Mouse (Mus musculus) CH12.LX (cell line): ENCODE measurements at regions not wholly inside any gene's neighbourhood (a gene's known extent, or its start where the extent isn't known, plus 50 kb on each side); places are given as distances from the start of the nearest gene placed in this dataset.

Experiments used
- DNase-seq: peaks from one replicate; pipeline ENCODE4 v3.0.0-alpha.2; 2013; ENCODE audit errors: extremely low read depth
- H3K27ac ChIP-seq: 2 replicates; pipeline ENCODE4 v1.5.1; 2012; ENCODE audit warnings: low read depth, mild to moderate bottlenecking, control low read depth, moderate library complexity; ENCODE audit not compliant: insufficient read depth
- H3K27me3 ChIP-seq: replicated peaks from 2 replicates; pipeline ENCODE3; 2012; ENCODE audit warnings: inconsistent platforms
- H3K36me3 ChIP-seq, 2 experiments: replicated peaks in 1 of 2; 2 replicates each; pipeline versions ENCODE3 to v1.6.1; 2012; ENCODE audit warnings: inconsistent platforms in 1 of 2, low read length in 1 of 2, mild to moderate bottlenecking in 1 of 2, mixed read lengths in 1 of 2, moderate library complexity in 1 of 2; ENCODE audit not compliant: control insufficient read depth in 1 of 2, insufficient read depth in 1 of 2
- H3K4me1 ChIP-seq, 2 experiments: 2 replicates each; pipeline ENCODE4 v1.6.1; 2012; ENCODE audit warnings: inconsistent platforms in 1 of 2, moderate library complexity in 1 of 2; ENCODE audit not compliant: insufficient read depth in 2 of 2, control insufficient read depth in 1 of 2
- H3K4me2 ChIP-seq: 2 replicates; pipeline ENCODE4 v1.6.1; 2012; ENCODE audit warnings: low read depth, mild to moderate bottlenecking, control low read depth; ENCODE audit not compliant: poor library complexity, insufficient read depth, severe bottlenecking
- H3K4me3 ChIP-seq, 3 experiments: fragments of 150-350 bp in 1 of 3; sonication (generic) in 1 of 3; replicated peaks in 1 of 3; 2 replicates each; pipeline versions ENCODE3 to v1.5.1; 2011 to 2012; ENCODE audit warnings: low read depth in 2 of 3, low read length in 2 of 3, mild to moderate bottlenecking in 2 of 3, moderate library complexity in 2 of 3, control low read depth in 1 of 3, improper control_type of control experiment in 1 of 3, inconsistent platforms in 1 of 3, mixed read lengths in 1 of 3; ENCODE audit not compliant: poor library complexity in 1 of 3
- H3K79me2 ChIP-seq: replicated peaks from 2 replicates; pipeline ENCODE4 v1.6.1; 2012; ENCODE audit warnings: mild to moderate bottlenecking, moderate library complexity; ENCODE audit not compliant: control insufficient read depth, poor library complexity, insufficient read depth, severe bottlenecking; ENCODE audit errors: extremely low read depth
- H3K9ac ChIP-seq: 2 replicates; pipeline ENCODE4 v1.6.1; 2012; ENCODE audit warnings: low read depth, mild to moderate bottlenecking, control low read depth, moderate library complexity; ENCODE audit not compliant: insufficient read depth
- H3K9me3 ChIP-seq: replicated peaks from 2 replicates; pipeline ENCODE3; 2012; ENCODE audit warnings: low read length, inconsistent platforms, mixed read lengths
- CHD1 ChIP-seq: IDR thresholded peaks from 2 replicates; pipeline ENCODE4 v1.6.1; 2012; ENCODE audit warnings: low read depth, low read length, improper control_type of control experiment, inconsistent platforms
- CHD2 ChIP-seq: IDR thresholded peaks from 2 replicates; pipeline ENCODE4 v1.6.1; 2011; ENCODE audit warnings: low read length, improper control_type of control experiment
- CTCF ChIP-seq, 2 experiments: IDR thresholded peaks in 1 of 2; conservative IDR thresholded peaks in 1 of 2; 2 replicates each; pipeline ENCODE4 v1.5.1; 2011 to 2012; ENCODE audit warnings: low read depth in 2 of 2, low read length in 2 of 2, improper control_type of control experiment in 1 of 2, inconsistent platforms in 1 of 2, mild to moderate bottlenecking in 1 of 2, moderate library complexity in 1 of 2
- ETS1 ChIP-seq: conservative IDR thresholded peaks from 2 replicates; pipeline ENCODE4 v1.6.1; 2012; ENCODE audit warnings: low read depth, mild to moderate bottlenecking, inconsistent platforms, low read length, improper control_type of control experiment, moderate library complexity
- GABPA ChIP-seq: IDR thresholded peaks from 2 replicates; pipeline ENCODE4 v1.6.1; 2012; ENCODE audit warnings: low read depth, low read length, improper control_type of control experiment, inconsistent platforms; ENCODE audit not compliant: insufficient replicate concordance
- IRF4 ChIP-seq: IDR thresholded peaks from 2 replicates; pipeline ENCODE4 v1.6.1; 2014; ENCODE audit warnings: low read depth, mild to moderate bottlenecking, inconsistent platforms, low read length, improper control_type of control experiment
- JUN ChIP-seq: IDR thresholded peaks from 2 replicates; pipeline ENCODE4 v1.6.1; 2011; ENCODE audit warnings: low read depth, mild to moderate bottlenecking, low read length, improper control_type of control experiment, moderate library complexity; ENCODE audit not compliant: insufficient read depth
- KAT2A ChIP-seq: IDR thresholded peaks from 2 replicates; pipeline ENCODE4 v1.6.1; 2012; ENCODE audit warnings: low read length, improper control_type of control experiment, inconsistent platforms; ENCODE audit not compliant: insufficient replicate concordance
- MAFK ChIP-seq: IDR thresholded peaks from 2 replicates; pipeline ENCODE4 v1.6.1; 2011; ENCODE audit warnings: low read length, improper control_type of control experiment; ENCODE audit not compliant: insufficient replicate concordance
- MAX ChIP-seq: IDR thresholded peaks from 2 replicates; pipeline ENCODE4 v1.6.1; 2011; ENCODE audit warnings: low read length, improper control_type of control experiment
- MAZ ChIP-seq: IDR thresholded peaks from 2 replicates; pipeline ENCODE4 v1.6.1; 2012; ENCODE audit warnings: low read depth, mild to moderate bottlenecking, inconsistent platforms, low read length, improper control_type of control experiment, moderate library complexity
- NELFE ChIP-seq: IDR thresholded peaks from 2 replicates; pipeline ENCODE4 v1.6.1; 2011; ENCODE audit warnings: low read depth, low read length, improper control_type of control experiment
- PAX5 ChIP-seq: IDR thresholded peaks from 2 replicates; pipeline ENCODE4 v1.6.1; 2012; ENCODE audit warnings: low read length, inconsistent platforms, mixed read lengths
- POLR2AphosphoS2 ChIP-seq: IDR thresholded peaks from 2 replicates; pipeline ENCODE4 v1.6.1; 2011; ENCODE audit warnings: low read depth, low read length, improper control_type of control experiment
- RCOR1 ChIP-seq: conservative IDR thresholded peaks from 2 replicates; pipeline ENCODE4 v1.6.1; 2012; ENCODE audit warnings: low read depth, mild to moderate bottlenecking, inconsistent platforms, low read length, improper control_type of control experiment
- SMC3 ChIP-seq: IDR thresholded peaks from 2 replicates; pipeline ENCODE4 v1.6.1; 2011; ENCODE audit warnings: low read depth, low read length, improper control_type of control experiment
- TCF12 ChIP-seq: IDR thresholded peaks from 2 replicates; pipeline ENCODE4 v1.6.1; 2014; ENCODE audit warnings: low read depth, mild to moderate bottlenecking, inconsistent platforms, low read length, improper control_type of control experiment
- UBTF ChIP-seq: IDR thresholded peaks from 2 replicates; pipeline ENCODE4 v1.6.1; 2012; ENCODE audit warnings: low read depth, mild to moderate bottlenecking, inconsistent platforms, low read length, improper control_type of control experiment, moderate library complexity
- USF2 ChIP-seq: conservative IDR thresholded peaks from 2 replicates; pipeline ENCODE4 v1.6.1; 2011; ENCODE audit warnings: low read depth, low read length, improper control_type of control experiment
- ZMIZ1 ChIP-seq: IDR thresholded peaks from 2 replicates; pipeline ENCODE4 v1.6.1; 2012; ENCODE audit warnings: low read depth, mild to moderate bottlenecking, inconsistent platforms, low read length, improper control_type of control experiment
- dilution Hi-C: fragments of 300-500 bp; cut with MboI; formaldehyde crosslinking; loops from 2 replicates; pipeline ENCODE4 v1.14.3; 2020; ENCODE audit warnings: low sequenced_read_pairs; ENCODE audit not compliant: extremely low pct_unique_long_range_greater_than_20kb, extremely low pct_ligation_motif_present
- in situ Hi-C: fragments of 300-500 bp; cut with MboI; formaldehyde crosslinking; loops from 3 replicates; pipeline ENCODE4 v1.14.3; 2019; ENCODE audit warnings: low sequenced_read_pairs, low pct_ligation_motif_present, low pct_unique_long_range_greater_than_20kb, mixed read lengths

GRCm38 (mm10) chr13:78641687-78642442 is 442.3 kb upstream of the Nr2f1 start:
- TF ChIP-seq MAFK: no peak
- no peak for TF ChIP-seq CHD2
- no peak for TF ChIP-seq MAX
- no peak for TF ChIP-seq ETS1
- no peak for TF ChIP-seq PAX5
- no peak for TF ChIP-seq KAT2A
- TF ChIP-seq SMC3: no peak
- no peak for TF ChIP-seq GABPA
- no peak for TF ChIP-seq IRF4
- no peak for TF ChIP-seq RCOR1
- no peak for TF ChIP-seq USF2
- TF ChIP-seq CHD1: no peak
- TF ChIP-seq MAZ: no peak
- TF ChIP-seq POLR2AphosphoS2: no peak
- no peak overlapping the region for H3K4me3 ChIP-seq
- H3K36me3 ChIP-seq: no peaks in the 10 kb centered on the region
- no peak overlapping the region for H3K9ac ChIP-seq
- H3K9me3 ChIP-seq: no peaks in the 10 kb centered on the region
- H3K79me2 ChIP-seq: no peaks in the 10 kb centered on the region
- no peaks in the 10 kb centered on the region for H3K4me1 ChIP-seq
- dilution Hi-C loops: no loop called here
- H3K4me2 ChIP-seq: no peak overlapping the region
- DNase-seq: no peak
- H3K27ac ChIP-seq: no peak overlapping the region
- in situ Hi-C loops: no loop called here
- H3K27me3 ChIP-seq: no peaks in the 10 kb centered on the region

GRCm38 (mm10) chr13:78640340-78640739 is 440.8 kb upstream of the Nr2f1 start:
- no peak overlapping the region for H3K4me2 ChIP-seq
- TF ChIP-seq JUN (no peak), UBTF (no peak), MAX (no peak), MAFK (no peak), CTCF (conservative IDR thresholded peaks at IDR 0.05 in 1 of 2, IDR thresholded peaks at IDR 0.05 in 1 of 2; ENCODE audit: low read depth in 2 of 2, low read length in 2 of 2) (peak in 1 of 2 experiments; percentile 7; a peak in 1 of 4 replicates), PAX5 (no peak), NELFE (no peak), TCF12 (no peak), ZMIZ1 (no peak)
- TF ChIP-seq, all 38 proteins: peak for 1
- Histone ChIP-seq H3K27ac (no peak overlapping the region), H3K79me2 (no peaks in the 10 kb centered on the region), H3K9ac (no peak overlapping the region), H3K4me1 (no peaks in the 10 kb centered on the region), H3K9me3 (no peaks in the 10 kb centered on the region), H3K27me3 (no peaks in the 10 kb centered on the region), H3K36me3 (no peaks in the 10 kb centered on the region), H3K4me3 (no peak overlapping the region)
- dilution Hi-C loops (no loop called here), in situ Hi-C loops (no loop called here)
- DNase-seq: peak; percentile 4
